Mouse (Mus musculus): ENCODE measurements around the gene Dyrk1b.
"Not testable (repeated sequence)": the region's sequence is repeated elsewhere in the genome, so short reads cannot be mapped to it uniquely, and the experiment has no call there.

Gene Dyrk1b

GRCm38 (mm10) chr7:28179228-28179627 is at the start of gene Dyrk1b:
TSS of gene Dyrk1b (plus strand) at chr7:28179469.
- DNase-seq (ENCODE audit: low spot score): peak; percentile 94

DNA sequence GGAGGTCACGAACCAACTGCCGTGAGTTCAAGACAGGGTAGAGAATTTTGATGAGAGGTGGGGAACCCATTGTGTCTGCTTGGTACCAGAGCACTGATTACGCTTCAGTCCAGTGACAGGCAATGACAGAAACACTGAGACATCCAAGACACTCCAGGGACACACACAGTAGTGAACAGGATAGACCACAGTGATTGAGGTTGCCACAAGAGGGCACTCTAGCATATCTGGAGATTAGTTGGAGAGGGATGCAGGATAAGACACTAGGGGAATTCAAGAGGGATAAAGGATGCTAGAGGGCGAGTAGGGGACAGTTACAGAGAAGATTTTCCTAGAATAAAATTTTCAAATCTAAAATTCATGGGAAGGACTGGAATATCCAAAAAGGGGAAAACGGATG is 41.7 kb upstream of the Dyrk1b start:
- DNase-seq (ENCODE audit: low spot score): no peak

GRCm38 (mm10) chr7:28148263-28148662 is 31.0 kb upstream of the Dyrk1b start:
- DNase-seq (ENCODE audit: low spot score): peak; percentile 39

- no peak for DNase-seq (ENCODE audit: low spot score)
These were observed 29.4 kb upstream of the Dyrk1b start for GRCm38 (mm10) chr7:28149841-28150240.

DNA sequence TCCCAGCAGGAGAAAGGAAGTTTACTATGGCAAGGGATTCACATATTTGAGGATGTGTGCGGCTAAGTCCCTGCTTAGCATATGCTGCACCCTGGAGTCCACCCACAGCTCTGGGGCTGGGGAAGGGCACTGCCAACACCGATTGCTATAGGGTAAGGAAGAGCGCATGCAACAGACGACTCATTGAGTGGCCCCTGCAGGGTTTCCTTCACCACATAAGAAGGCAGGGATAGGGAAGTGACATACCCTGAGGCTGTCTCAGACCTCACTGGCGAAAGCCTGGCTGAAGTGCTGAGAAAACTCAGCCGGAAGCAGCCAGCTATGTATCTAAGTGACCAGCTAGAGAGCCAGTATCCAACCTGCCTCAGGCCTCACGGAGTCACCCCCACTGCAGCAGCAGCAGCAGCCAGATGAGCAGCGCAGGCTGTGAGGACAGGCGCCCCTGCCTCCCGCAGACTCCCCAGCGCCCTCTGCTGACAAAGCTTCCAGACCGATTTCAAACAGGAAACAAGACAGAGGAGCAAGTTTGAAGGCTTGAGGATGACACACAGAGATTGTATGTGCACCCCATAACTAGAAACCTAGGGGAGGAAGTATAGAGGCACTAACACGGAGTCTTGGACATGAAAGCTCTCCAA is 27.6 kb upstream of the Dyrk1b start:
- no peak for DNase-seq (ENCODE audit: low spot score)

DNA sequence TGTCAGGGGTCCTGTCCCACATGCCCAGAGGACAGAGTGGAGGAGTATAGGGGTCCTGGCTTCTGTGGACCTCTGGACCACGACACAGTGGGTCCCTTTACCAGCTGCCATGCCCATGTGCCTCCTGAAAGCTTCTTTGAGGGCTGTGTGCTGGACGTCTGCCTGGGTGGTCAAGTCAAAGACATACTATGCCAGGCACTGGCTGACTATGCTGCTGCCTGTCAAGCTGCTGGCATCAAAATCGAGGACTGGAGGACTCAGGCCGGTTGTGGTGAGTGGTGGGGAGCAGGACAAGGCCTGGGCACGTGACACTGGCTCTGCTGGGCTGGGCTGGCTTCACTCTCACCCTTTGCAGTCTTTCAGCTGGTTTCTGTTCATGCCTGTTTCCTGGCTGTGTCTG is 25.7 kb upstream of the Dyrk1b start:
- not testable (repeated sequence) for DNase-seq (ENCODE audit: low spot score)

GRCm38 (mm10) chr7:28159292-28159691 is 20.0 kb upstream of the Dyrk1b start:
- no peak for DNase-seq (ENCODE audit: low spot score)

DNA sequence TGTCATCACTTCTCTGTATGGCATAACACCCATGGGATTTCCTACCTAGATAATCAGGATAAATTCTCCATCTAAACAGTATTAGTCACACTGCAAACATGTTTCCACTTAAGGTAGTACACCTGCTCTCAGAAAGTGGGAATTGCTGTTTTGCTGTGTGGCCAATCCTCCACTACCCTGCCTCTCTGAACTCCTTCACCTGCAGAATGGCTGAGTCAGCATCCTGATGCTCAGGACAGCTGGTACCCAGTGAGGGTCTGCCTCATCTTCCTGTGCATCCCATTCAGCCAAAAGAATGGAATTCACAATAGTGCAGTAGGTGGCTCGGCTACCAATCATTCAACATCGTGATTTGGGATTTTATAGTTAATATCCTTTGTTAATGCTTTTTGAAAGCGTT is 19.4 kb upstream of the Dyrk1b start:
- no peak for DNase-seq (ENCODE audit: low spot score)

DNA sequence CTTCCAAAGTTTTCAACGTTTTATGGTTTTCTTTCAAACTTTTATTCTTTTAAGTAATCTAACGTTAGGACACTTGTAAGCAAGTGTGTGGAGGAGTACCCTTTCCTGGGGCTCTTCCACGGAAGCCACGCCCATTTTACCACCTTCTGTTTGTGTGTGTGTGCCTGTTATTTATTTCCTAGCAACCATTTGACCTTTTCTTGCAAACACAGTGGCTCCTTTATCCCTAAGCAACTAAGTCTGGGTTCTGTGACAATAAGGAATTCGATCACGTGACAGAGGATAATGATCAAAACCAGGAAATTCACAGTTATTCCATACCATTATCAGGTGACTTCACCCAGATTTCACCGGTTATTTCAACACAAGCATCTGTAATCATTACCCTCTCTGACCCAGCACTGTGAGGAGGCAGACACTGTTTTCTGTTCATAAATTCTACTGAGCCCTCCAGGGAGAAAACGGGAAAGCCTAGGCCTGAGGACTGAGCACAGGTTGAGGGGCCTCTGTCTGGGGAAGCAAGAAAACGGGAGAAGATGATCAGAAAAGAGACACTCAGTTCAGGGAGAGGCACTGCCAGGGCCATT is 18.0 kb upstream of the Dyrk1b start:
- DNase-seq (ENCODE audit: low spot score): no peak

- DNase-seq (ENCODE audit: low spot score): no peak
These were observed 13.9 kb upstream of the Dyrk1b start for GRCm38 (mm10) chr7:28165406-28165805.

DNA sequence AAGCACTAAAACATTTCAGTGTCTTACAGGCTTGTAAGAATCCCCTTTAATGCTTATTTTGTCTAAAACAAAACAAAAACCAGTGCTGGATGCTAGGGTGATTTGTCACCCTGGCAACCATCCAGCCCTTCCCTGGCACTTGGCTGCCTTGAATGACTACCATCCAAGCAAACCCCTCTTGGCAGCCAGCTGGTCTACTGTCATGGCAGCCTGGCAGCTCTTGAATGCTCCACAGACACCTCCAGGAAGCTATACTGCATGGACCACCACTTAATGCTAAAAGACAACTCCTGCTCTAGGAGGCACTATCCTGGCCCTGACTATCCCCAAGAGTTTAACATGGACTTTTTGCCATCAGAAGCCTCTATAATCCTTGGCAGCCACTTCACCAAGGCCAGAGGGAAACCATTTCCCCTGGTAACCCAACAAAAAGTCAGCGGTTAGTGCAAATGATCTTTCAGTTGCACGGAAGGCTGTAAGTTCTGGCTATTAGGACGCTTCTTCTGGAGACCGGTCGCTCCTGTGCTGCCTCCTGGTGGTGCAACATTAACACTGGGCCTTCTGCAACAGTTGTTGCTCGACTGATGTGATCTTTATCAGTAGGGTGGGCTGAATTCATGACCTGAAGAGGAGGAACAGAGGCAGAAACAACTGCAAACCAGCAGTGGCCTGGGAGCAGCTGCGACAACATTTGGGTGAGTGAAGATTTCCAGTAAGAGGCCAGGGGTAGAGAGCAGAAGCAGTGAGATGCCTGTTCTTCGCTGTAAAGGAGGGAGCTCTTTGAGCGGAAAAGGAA is 10.8 kb upstream of the Dyrk1b start:
- peak; percentile 28 for DNase-seq (ENCODE audit: low spot score)

- DNase-seq (ENCODE audit: low spot score): peak; percentile 67
These were observed 9.5 kb upstream of the Dyrk1b start, which contains the start of gene Fbl for GRCm38 (mm10) chr7:28169489-28170422. TSS of gene Fbl (plus strand) at chr7:28169710.

- no peak for DNase-seq (ENCODE audit: low spot score)
These were observed 3.9 kb upstream of the Dyrk1b start for GRCm38 (mm10) chr7:28175358-28175757.

DNA sequence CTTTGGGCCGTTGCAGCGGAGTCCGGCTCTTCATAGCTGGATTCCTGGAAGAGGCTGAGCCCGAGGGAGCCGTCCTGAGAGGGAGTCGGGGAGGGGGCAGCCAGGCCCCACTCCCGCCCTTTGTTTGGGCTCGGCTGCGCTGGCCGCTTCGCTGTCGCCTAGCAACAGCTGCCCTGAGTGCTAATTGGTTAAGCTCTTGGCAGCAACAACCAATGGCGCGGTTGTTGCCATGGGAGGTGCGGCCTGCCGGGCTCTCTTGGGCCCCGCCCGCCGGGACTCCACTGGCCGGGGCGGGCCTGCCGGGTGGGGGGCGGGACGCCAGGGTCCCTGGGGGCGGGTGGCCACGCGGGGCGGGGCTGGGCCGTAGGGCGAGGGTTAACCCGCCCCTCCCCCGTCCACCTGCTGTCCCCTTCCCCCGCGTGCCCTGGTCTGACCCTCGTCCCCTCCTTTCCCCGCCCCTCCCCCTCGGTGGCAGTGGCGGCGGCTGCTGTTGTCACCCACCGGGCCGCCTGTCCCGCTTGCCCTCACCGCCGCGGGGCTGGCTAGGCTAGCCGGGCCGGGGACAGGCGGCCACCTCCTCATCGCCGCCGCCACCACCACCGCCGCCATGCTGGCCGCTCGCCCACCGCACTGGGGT is 590 bp downstream of the Dyrk1b start:
- peak; percentile 87 for DNase-seq (ENCODE audit: low spot score)

- DNase-seq (ENCODE audit: low spot score): no peak
These were observed 1.6 kb downstream of the Dyrk1b start for GRCm38 (mm10) chr7:28180890-28181289.

DNA sequence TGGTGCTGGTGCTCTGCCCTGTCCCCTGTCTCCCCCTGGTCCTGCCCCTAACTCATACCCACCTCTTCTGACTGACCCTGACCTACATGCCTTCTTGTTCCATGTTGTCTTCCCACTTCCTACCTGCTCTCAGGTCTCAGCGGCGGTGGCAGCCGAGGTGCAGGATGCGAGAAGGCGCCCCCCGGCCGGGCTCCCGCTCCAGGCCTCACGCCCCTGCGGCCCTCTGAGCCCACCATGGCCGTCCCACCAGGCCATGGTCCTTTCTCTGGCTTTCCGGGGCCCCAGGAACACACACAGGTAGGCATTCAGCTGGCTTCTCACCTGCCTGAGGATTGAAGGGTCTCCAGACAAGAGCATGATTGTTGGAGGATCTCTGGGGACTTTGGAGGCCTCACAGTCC is 2.1 kb downstream of the Dyrk1b start:
- DNase-seq (ENCODE audit: low spot score): no peak

DNA sequence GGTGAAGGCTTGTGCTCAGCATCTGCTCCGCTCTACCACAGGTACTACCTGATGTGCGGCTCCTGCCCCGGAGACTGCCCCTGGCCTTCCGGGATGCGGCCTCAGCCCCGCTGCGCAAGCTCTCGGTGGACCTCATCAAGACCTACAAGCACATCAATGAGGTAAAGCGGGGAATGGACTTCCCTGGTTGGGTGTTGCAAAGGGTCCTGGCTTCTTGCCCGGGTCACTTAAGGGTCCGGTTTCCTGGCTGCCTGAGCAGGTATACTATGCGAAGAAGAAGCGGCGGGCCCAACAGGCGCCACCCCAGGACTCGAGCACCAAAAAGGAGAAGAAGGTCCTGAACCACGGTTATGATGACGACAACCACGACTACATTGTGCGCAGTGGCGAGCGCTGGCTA is 3.1 kb downstream of the Dyrk1b start:
- no peak for DNase-seq (ENCODE audit: low spot score)

DNA sequence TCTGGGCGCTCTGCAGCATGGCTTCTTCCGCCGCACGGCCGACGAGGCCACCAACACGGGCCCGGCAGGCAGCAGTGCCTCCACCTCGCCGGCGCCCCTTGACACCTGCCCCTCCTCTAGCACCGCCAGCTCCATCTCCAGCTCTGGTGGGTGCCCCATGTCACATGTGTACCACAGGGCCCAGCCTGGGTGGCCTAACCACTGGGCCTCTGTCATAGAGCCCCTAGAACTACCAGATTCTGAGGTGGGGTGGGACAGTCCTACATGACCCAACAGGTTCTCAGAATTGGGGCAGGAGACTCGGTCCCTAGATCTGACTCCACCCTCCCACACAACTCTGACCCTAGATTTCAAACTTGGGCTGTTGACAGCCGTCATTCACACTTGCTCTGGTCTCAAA is 6.6 kb downstream of the Dyrk1b start:
- no peak for DNase-seq (ENCODE audit: low spot score)

GRCm38 (mm10) chr7:28186631-28187030 is 7.4 kb downstream of the Dyrk1b start:
- no peak for DNase-seq (ENCODE audit: low spot score)

- no peak for DNase-seq (ENCODE audit: low spot score)
These were observed 12.2 kb downstream of the Dyrk1b start for GRCm38 (mm10) chr7:28191489-28191888.

DNA sequence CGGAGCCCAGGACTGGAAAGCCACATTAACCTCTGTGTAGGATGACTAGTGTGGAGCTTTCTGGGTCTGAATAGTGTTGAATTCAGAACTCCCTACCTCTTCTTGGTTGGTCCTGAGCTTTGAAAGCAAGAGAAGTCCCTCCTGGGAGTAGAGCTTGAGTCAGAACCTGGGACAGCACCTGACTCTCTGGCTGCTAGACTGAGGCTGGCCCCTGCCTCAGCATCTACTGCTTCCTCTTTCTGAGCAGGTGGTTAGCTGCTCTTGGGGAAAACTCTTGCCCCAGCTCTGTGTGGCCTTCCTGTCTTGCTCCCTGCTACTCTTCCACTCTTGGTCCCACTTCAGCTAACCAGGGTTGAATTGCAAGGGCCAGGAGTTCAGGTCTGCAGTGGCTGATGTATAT is 12.6 kb downstream of the Dyrk1b start:
- DNase-seq (ENCODE audit: low spot score): no peak
